Mouse (Mus musculus) stomach, postnatal 0 days (tissue): ENCODE measurements at regions not wholly inside any gene's neighbourhood (a gene's known extent, or its start where the extent isn't known, plus 50 kb on each side); places are given as distances from the start of the nearest gene placed in this dataset.

ENCODE experiments used
- ATAC-seq: fragments of 200-750 bp; cut with Nextera tagmentation; 2 replicates; pipeline ENCODE4 v1.8.0; 2017; ENCODE audit not compliant: low FRiP score, low TSS enrichment
- DNase-seq: peaks from one replicate; pipeline ENCODE4 v3.0.0-alpha.2; 2016; ENCODE audit warnings: low spot score
- H3K27ac ChIP-seq: fragments of 300-500 bp; sonication (generic); replicated peaks from 2 replicates; pipeline ENCODE4 v1.5.1; 2014; ENCODE audit warnings: mild to moderate bottlenecking, control low read depth
- H3K27me3 ChIP-seq: fragments of 300-500 bp; sonication (generic); 2 replicates; pipeline ENCODE4 v1.6.1; 2014; ENCODE audit warnings: low read length; ENCODE audit not compliant: control insufficient read depth, insufficient read depth
- H3K36me3 ChIP-seq: fragments of 300-500 bp; sonication (generic); 2 replicates; pipeline ENCODE4 v1.6.1; 2014; ENCODE audit warnings: low read length, mixed read lengths; ENCODE audit not compliant: control insufficient read depth, insufficient read depth
- H3K4me1 ChIP-seq: fragments of 300-500 bp; sonication (generic); replicated peaks from 2 replicates; pipeline ENCODE4 v1.6.1; 2014; ENCODE audit warnings: antibody characterized with exemption; ENCODE audit not compliant: control insufficient read depth, insufficient read depth
- H3K4me2 ChIP-seq: fragments of 300-500 bp; sonication (generic); replicated peaks from 2 replicates; pipeline ENCODE4 v1.6.1; 2014; ENCODE audit warnings: low read depth, mild to moderate bottlenecking, control low read depth, moderate library complexity
- H3K4me3 ChIP-seq: fragments of 300-500 bp; sonication (generic); 2 replicates; pipeline ENCODE4 v1.5.1; 2014; ENCODE audit warnings: low read depth, low read length, control low read depth
- H3K9ac ChIP-seq: fragments of 300-500 bp; sonication (generic); 2 replicates; pipeline ENCODE4 v1.6.1; 2014; ENCODE audit warnings: mild to moderate bottlenecking, low read length, control low read depth, mixed read lengths
- H3K9me3 ChIP-seq: fragments of 300-500 bp; sonication (generic); 2 replicates; pipeline ENCODE4 v1.6.1; 2016; ENCODE audit warnings: low read length; ENCODE audit not compliant: control insufficient read depth
- CTCF ChIP-seq: IDR thresholded peaks from 2 replicates; pipeline ENCODE4 v1.5.1; 2016; ENCODE audit warnings: antibody characterized with exemption, low read depth, mild to moderate bottlenecking, moderate library complexity
- EP300 ChIP-seq: optimal IDR thresholded peaks from 2 replicates; pipeline ENCODE3; 2016; ENCODE audit warnings: antibody characterized with exemption
- WGBS: fragments of 180-500 bp; shearing (Covaris S2); extraction: QIAGEN DNeasy Blood & Tissue Kit; methylation state at CpG from one replicate; pipeline ENCODE4 v1.1.7; 2014; 5-methylcytosine and 5-hydroxymethylcytosine counted together

DNA sequence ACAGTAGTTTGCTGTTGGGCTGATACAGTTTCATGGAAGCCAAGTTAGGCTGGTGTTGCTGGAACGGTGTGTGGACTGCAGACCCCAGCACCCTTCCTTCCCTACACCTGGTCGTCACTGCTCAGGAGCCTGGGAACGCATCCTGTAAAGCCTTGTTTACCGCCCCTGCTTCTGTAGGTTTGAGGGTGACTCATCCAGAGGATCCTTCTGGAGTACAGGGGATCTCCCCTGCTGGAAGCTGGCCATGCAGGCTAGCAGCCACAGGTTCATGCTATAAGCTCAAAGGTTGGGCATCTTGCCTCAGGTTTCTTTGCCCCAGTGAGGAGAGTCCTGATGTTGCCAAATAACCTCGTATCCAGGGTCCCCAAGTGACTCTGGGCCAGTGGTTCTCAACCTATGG lies 86.2 kb upstream of the Gpc1 start:
- DNase-seq (no peak), ATAC-seq (peak; percentile 43; the same call in 1 of the 2 replicates)
- TF ChIP-seq CTCF (no peak), EP300 (no peak)
- Histone ChIP-seq H3K4me2 (no peak overlapping the region), H3K4me3 (no peak overlapping the region), H3K9ac (no peak overlapping the region), H3K9me3 (no peaks in the 10 kb centered on the region), H3K4me1 (no peaks in the 10 kb centered on the region), H3K27ac (no peak overlapping the region), H3K36me3 (no peaks in the 10 kb centered on the region), H3K27me3 (no peaks in the 10 kb centered on the region)
- WGBS: 50% methylated on average over 5 of the region's 5 CpGs

- Histone ChIP-seq H3K4me2 (no peak overlapping the region), H3K27ac (no peak overlapping the region), H3K9me3 (no peaks in the 10 kb centered on the region), H3K4me1 (no peaks in the 10 kb centered on the region), H3K4me3 (no peak overlapping the region), H3K36me3 (no peaks in the 10 kb centered on the region), H3K27me3 (no peaks in the 10 kb centered on the region), H3K9ac (no peak overlapping the region)
- DNase-seq (peak; percentile 23), ATAC-seq (peak; percentile 44; the same call in 1 of the 2 replicates)
- WGBS: 25% methylated on average over 9 of the region's 9 CpGs
- no peak for TF ChIP-seq EP300
- TF ChIP-seq CTCF: no peak
Observed at GRCm38 (mm10) chr1:92744528-92745241, 86.8 kb upstream of the Gpc1 start.

DNA sequence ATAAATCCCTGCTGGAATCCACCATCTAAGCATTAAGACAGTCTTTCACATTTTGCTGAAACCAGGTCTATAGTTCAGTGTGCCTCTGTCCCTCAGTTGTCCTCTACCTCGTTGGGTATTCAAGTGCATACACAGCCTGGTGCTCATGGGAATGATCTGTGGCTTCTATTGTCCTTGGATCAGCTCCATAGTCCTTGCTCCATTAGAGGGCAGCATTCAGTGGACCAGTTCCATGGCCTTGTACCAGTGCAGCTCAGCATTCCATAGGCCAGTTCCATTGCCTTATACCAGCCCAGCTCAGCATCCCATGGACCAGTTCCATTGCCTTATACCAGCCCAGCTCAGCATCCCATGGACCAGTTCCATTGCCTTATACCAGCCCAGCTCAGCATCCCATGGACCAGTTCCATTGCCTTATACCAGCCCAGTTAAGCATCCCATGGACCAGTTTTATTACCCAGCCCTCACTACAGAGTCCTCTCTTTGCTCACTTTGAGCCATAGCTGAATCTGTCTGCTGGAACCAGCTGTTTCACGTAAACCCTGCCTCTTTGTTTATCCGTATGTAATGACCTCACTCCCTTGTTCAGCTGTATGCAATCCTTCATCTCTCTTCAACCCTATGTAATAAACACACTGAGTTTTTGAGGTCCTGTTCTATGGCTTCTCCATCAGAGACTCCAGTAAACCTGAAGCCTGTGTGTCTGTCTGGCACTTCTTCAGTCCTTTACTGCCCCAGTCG lies 88.4 kb upstream of the Gpc1 start:
- no peak for DNase-seq
- no peak; the same call in 1 of the 2 replicates for ATAC-seq
- WGBS: 44% methylated on average over 4 of the region's 4 CpGs

GRCm38 (mm10) chr1:92742300-92742699 lies 89.1 kb upstream of the Gpc1 start:
- DNase-seq (no peak), ATAC-seq (no peak)
- no peak overlapping the region for H3K4me3 ChIP-seq
- H3K9me3 ChIP-seq: no peaks in the 10 kb centered on the region
- no peak for TF ChIP-seq EP300
- no peak for TF ChIP-seq CTCF
- no peaks in the 10 kb centered on the region for H3K36me3 ChIP-seq
- no peaks in the 10 kb centered on the region for H3K27me3 ChIP-seq
- no peak overlapping the region for H3K4me2 ChIP-seq
- H3K27ac ChIP-seq: no peak overlapping the region
- H3K9ac ChIP-seq: no peak overlapping the region
- WGBS: 74% methylated on average over 6 of the region's 6 CpGs
- no peaks in the 10 kb centered on the region for H3K4me1 ChIP-seq

More for the DNA sequence above, 88.4 kb upstream of the Gpc1 start:
- H3K36me3 ChIP-seq: no peaks in the 10 kb centered on the region
- H3K9me3 ChIP-seq: no peaks in the 10 kb centered on the region
- H3K27me3 ChIP-seq: no peaks in the 10 kb centered on the region
- H3K9ac ChIP-seq: no peak overlapping the region
- H3K4me2 ChIP-seq: no peak overlapping the region
- TF ChIP-seq CTCF: peak; percentile 42
- TF ChIP-seq EP300: no peak
- no peak overlapping the region for H3K27ac ChIP-seq
- H3K4me3 ChIP-seq: no peak overlapping the region
- no peaks in the 10 kb centered on the region for H3K4me1 ChIP-seq

- H3K27me3 ChIP-seq: no peaks in the 10 kb centered on the region
- ATAC-seq: no peak
Observed at GRCm38 (mm10) chr1:92741047-92741446, 90.4 kb upstream of the Gpc1 start.

More at GRCm38 (mm10) chr1:92741047-92741446, 90.4 kb upstream of the Gpc1 start:
- Histone ChIP-seq H3K9ac (no peak overlapping the region), H3K4me1 (no peaks in the 10 kb centered on the region), H3K4me3 (no peak overlapping the region), H3K36me3 (no peaks in the 10 kb centered on the region), H3K4me2 (no peak overlapping the region), H3K27ac (no peak overlapping the region), H3K9me3 (no peaks in the 10 kb centered on the region)
- no peak for DNase-seq
- 62% methylated on average over 5 of the region's 5 CpGs for WGBS
- no peak for TF ChIP-seq EP300
- no peak for TF ChIP-seq CTCF
